Mouse (Mus musculus) brain, embryonic 14.5 days (tissue): ENCODE data around the gene Tmem88b.

Experiments used
- CTCF ChIP-seq: fragments of 200-500 bp; IDR thresholded peaks from 2 replicates; pipeline ENCODE4 v1.5.1; 2012; ENCODE audit warnings: inconsistent platforms, mild to moderate bottlenecking, moderate library complexity, borderline replicate concordance; ENCODE audit not compliant: insufficient read depth, insufficient read length; ENCODE audit errors: extremely low read depth
- POLR2A ChIP-seq: fragments of 200-500 bp; IDR thresholded peaks from 2 replicates; pipeline ENCODE4 v1.6.1; 2012; ENCODE audit warnings: mild to moderate bottlenecking, inconsistent platforms, borderline replicate concordance; ENCODE audit not compliant: poor library complexity, insufficient read depth, insufficient read length, severe bottlenecking; ENCODE audit errors: extremely low read depth

DNA sequence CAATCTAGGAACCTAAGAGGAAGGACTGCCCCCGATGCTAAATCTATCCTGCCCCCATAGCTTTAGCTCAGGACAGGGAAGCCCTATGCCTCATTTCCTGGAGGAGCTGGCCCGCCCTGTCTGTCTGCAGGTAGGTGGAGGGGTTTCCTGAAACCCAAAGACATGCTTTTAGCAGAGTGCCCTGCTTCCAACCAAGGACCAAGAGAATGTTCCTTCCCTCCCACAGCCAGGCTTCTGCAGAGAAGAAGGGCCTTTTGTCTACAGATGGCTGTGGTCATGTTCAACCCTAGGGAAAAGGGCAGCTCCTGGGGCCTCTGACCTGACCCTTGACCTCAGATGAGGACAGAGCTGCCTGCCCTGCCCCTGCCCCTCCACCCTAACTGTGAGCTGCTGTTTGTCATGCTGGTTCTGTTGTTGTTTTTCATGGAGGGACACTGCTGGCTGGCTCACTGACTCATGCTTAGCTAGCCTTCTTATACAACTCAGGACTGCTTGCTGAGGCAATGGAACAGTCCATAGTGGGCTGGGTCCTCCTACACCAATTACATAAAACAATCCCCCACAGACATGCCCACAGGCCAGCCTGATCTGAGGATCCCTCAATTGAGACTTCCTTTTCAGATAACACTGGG lies 8.9 kb downstream of the Tmem88b start:
- no peak for TF ChIP-seq CTCF
- no peak for TF ChIP-seq POLR2A
